Mouse (Mus musculus): ENCODE measurements around the gene Tmppe. TPM values are rescaled to one million over a fixed set of nuclear protein-coding genes. Genes with fewer than 3 reads are reported as not detected.

Tmppe gene
- polyA plus RNA-seq, 1 experiment from 2014 or later = 9.7 TPM

GRCm38 (mm10) chr9:114401685-114402080 lies 778 bp downstream of the Tmppe start:
- peaks cover 24% of the 10 kb centered on the region for H3K36me3 ChIP-seq
- 0 out of 2 replicates have a peak, but pooled peaks have one; percentile 7 for ATAC-seq
- no peaks in the 10 kb centered on the region for H3K27me3 ChIP-seq
- H3K9me3 ChIP-seq = no peaks in the 10 kb centered on the region; the same call in 1 of the 2 replicates
- peaks cover 14% of the 10 kb centered on the region for H3K4me1 ChIP-seq (replicated peaks)
- H3K27ac ChIP-seq = peak overlapping the region; percentile 85
- peak overlapping the region; percentile 85 for H3K4me3 ChIP-seq (replicated peaks)
- H3K4me2 ChIP-seq (replicated peaks) = peak overlapping the region; percentile 82
- peak overlapping the region; percentile 88 for H3K9ac ChIP-seq (replicated peaks)
- 4% methylated on average over 16 of the region's 16 CpGs for WGBS

GRCm38 (mm10) chr9:114407676-114408075 lies 6.8 kb downstream of the Tmppe start:
- H3K9me3 ChIP-seq = no peaks in the 10 kb centered on the region; the same call in 1 of the 2 replicates
- H3K27ac ChIP-seq = no peak overlapping the region
- no peak overlapping the region for H3K4me3 ChIP-seq (replicated peaks)
- H3K4me2 ChIP-seq (replicated peaks) = no peak overlapping the region
- WGBS = 90% methylated on average over 2 of the region's 2 CpGs
- H3K4me1 ChIP-seq (replicated peaks) = no peaks in the 10 kb centered on the region
- ATAC-seq = no peak
- H3K36me3 ChIP-seq = peaks cover 61% of the 10 kb centered on the region
- H3K9ac ChIP-seq (replicated peaks) = no peak overlapping the region
- H3K27me3 ChIP-seq = no peaks in the 10 kb centered on the region

GRCm38 (mm10) chr9:114410313-114410862 lies 9.5 kb downstream of the Tmppe start:
- no peak overlapping the region for H3K27ac ChIP-seq
- no peaks in the 10 kb centered on the region for H3K4me1 ChIP-seq (replicated peaks)
- no peaks in the 10 kb centered on the region for H3K27me3 ChIP-seq
- no peak for ATAC-seq
- no peak overlapping the region for H3K4me3 ChIP-seq (replicated peaks)
- H3K36me3 ChIP-seq = peaks cover 49% of the 10 kb centered on the region
- no peaks in the 10 kb centered on the region; the same call in 1 of the 2 replicates for H3K9me3 ChIP-seq
- H3K4me2 ChIP-seq (replicated peaks) = no peak overlapping the region
- WGBS = 98% methylated on average over 11 of the region's 11 CpGs
- H3K9ac ChIP-seq (replicated peaks) = no peak overlapping the region

GRCm38 (mm10) chr9:114411295-114411694 lies 10.4 kb downstream of the Tmppe start:
- no peaks in the 10 kb centered on the region for H3K9me3 ChIP-seq
- no peak for ATAC-seq
- 84% methylated on average over 5 of the region's 5 CpGs for WGBS
- no peak overlapping the region for H3K4me2 ChIP-seq (replicated peaks)
- H3K36me3 ChIP-seq = peaks cover 40% of the 10 kb centered on the region
- H3K27ac ChIP-seq = no peak overlapping the region
- H3K9ac ChIP-seq (replicated peaks) = no peak overlapping the region
- no peaks in the 10 kb centered on the region for H3K27me3 ChIP-seq
- no peak overlapping the region for H3K4me3 ChIP-seq (replicated peaks)
- H3K4me1 ChIP-seq (replicated peaks) = no peaks in the 10 kb centered on the region

GRCm38 (mm10) chr9:114412406-114412805 lies 11.5 kb downstream of the Tmppe start:
- WGBS = 91% methylated on average over 9 of the region's 9 CpGs
- Histone ChIP-seq H3K9me3 (no peaks in the 10 kb centered on the region), H3K4me3 (replicated peaks) (no peak overlapping the region), H3K36me3 (peaks cover 35% of the 10 kb centered on the region), H3K4me2 (replicated peaks) (no peak overlapping the region), H3K4me1 (replicated peaks) (no peaks in the 10 kb centered on the region), H3K9ac (replicated peaks) (no peak overlapping the region), H3K27me3 (no peaks in the 10 kb centered on the region), H3K27ac (no peak overlapping the region)
- ATAC-seq = no peak

GRCm38 (mm10) chr9:114413866-114414265 lies 13.0 kb downstream of the Tmppe start:
- no peak overlapping the region for H3K27ac ChIP-seq
- no peak overlapping the region for H3K4me2 ChIP-seq (replicated peaks)
- H3K4me1 ChIP-seq (replicated peaks) = no peaks in the 10 kb centered on the region
- H3K4me3 ChIP-seq (replicated peaks) = no peak overlapping the region
- H3K36me3 ChIP-seq = peaks cover 23% of the 10 kb centered on the region
- no peak overlapping the region for H3K9ac ChIP-seq (replicated peaks)
- ATAC-seq = no peak
- H3K9me3 ChIP-seq = no peaks in the 10 kb centered on the region
- H3K27me3 ChIP-seq = no peaks in the 10 kb centered on the region
- WGBS = 90% methylated on average over 12 of the region's 12 CpGs

DNA sequence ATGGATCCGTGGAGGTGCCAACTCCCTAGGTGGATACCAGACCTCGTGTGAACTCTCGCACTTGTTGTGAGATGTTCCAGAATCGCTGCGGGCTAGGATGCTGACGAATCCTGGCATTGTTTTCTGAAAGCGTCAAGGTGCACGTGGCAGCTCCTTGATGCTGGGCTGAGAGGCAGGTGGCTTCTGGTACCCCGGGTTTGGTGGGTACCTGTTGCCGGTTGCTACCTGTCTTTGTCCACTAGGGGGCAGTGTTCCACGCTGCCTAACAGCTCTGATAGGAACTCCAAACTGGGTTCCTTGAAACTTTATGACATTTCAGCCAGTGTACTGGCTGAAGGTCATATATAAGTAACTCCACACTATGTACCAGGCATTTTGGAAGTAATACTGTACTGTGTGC lies 14.8 kb downstream of the Tmppe start:
- 23% methylated on average over 11 of the region's 11 CpGs for WGBS
- no peaks in the 10 kb centered on the region for H3K9me3 ChIP-seq
- H3K4me1 ChIP-seq (replicated peaks) = no peaks in the 10 kb centered on the region
- no peaks in the 10 kb centered on the region for H3K27me3 ChIP-seq
- 0 out of 2 replicates have a peak, but pooled peaks cover 9% of the 10 kb centered on the region for H3K36me3 ChIP-seq
- H3K27ac ChIP-seq = no peak overlapping the region
- ATAC-seq = 0 out of 2 replicates have a peak, but pooled peaks have one; percentile 40
- no peak overlapping the region for H3K9ac ChIP-seq (replicated peaks)
- no peak overlapping the region for H3K4me2 ChIP-seq (replicated peaks)
- no peak overlapping the region for H3K4me3 ChIP-seq (replicated peaks)

DNA sequence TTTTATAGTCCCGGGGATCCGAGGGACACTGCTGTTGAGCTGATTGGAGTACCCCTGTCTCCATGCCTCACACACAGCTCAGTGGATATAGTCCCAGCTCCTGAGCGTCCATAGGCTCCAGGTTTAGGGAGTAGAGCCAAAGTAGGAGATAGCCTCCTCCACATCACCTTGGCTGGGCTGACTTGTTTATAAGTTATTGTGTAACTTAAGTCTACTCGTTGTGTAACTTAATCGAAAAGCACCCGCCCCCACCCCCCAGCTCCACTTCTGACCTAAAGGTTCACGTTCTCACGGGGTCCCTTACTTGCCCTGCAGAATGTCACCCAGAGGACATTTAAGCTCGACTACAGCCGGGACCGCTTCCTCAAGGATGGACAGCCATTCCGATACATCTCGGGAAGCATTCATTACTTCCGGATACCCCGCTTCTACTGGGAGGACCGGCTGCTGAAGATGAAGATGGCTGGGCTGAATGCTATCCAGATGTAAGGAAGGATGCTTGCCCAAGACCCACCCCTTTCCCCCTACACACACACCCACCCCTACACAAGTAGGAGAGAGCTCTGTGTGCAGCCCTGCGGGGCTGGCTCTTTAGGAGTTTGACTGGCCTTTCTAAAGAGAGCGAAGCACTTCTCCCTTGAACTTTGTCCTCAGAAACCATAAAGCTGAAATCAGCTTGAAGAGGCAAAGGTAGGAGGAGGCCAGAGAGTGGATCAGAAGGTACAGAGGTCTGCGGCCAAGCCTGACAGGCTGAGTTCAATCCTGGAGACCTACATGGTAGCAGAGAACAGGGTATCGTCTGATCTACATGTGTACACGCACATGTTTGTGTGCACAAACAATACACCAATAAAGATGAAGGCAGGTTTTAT lies 16.0 kb downstream of the Tmppe start:
- H3K36me3 ChIP-seq = 0 out of 2 replicates have a peak, but pooled peaks cover 7% of the 10 kb centered on the region
- WGBS = 93% methylated on average over 21 of the region's 21 CpGs
- no peak overlapping the region for H3K4me3 ChIP-seq (replicated peaks)
- no peak for ATAC-seq
- H3K9me3 ChIP-seq = no peaks in the 10 kb centered on the region
- no peak overlapping the region for H3K4me2 ChIP-seq (replicated peaks)
- no peak overlapping the region for H3K27ac ChIP-seq
- H3K27me3 ChIP-seq = no peaks in the 10 kb centered on the region
- H3K4me1 ChIP-seq (replicated peaks) = no peaks in the 10 kb centered on the region
- H3K9ac ChIP-seq (replicated peaks) = no peak overlapping the region

DNA sequence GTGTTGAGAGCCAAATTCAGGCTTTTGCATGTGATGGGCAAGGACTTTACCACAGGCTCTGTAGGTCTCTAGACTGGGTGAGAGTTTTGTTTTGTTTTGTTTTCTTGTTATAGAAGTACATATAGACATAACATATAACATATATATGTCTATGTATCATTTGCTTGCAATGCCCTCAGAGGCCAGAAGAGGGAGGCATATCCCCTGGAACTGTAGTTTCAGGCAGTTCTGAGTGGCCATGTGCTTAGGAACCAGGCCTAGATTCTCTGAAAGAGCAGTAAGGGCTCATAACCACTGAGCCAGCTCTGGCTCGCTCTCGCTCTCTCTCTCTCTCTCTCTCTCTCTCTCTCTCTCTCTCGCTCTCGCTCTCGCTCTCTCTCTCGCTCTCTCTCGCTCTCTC lies 17.3 kb downstream of the Tmppe start:
- Histone ChIP-seq H3K36me3 (0 out of 2 replicates have a peak, but pooled peaks cover 3% of the 10 kb centered on the region), H3K4me2 (replicated peaks) (no peak overlapping the region), H3K27ac (no peak overlapping the region), H3K9me3 (no peaks in the 10 kb centered on the region), H3K4me3 (replicated peaks) (no peak overlapping the region), H3K4me1 (replicated peaks) (no peaks in the 10 kb centered on the region), H3K27me3 (no peaks in the 10 kb centered on the region), H3K9ac (replicated peaks) (no peak overlapping the region)
- 63% methylated on average over 7 of the region's 7 CpGs for WGBS
- ATAC-seq = no peak

GRCm38 (mm10) chr9:114420443-114420842 lies 19.5 kb downstream of the Tmppe start:
- 75% methylated on average over 8 of the region's 8 CpGs for WGBS
- no peak overlapping the region for H3K4me2 ChIP-seq (replicated peaks)
- H3K9me3 ChIP-seq = 0 out of 2 replicates have a peak, but pooled peaks cover 4% of the 10 kb centered on the region
- no peak overlapping the region for H3K4me3 ChIP-seq (replicated peaks)
- H3K4me1 ChIP-seq (replicated peaks) = no peaks in the 10 kb centered on the region
- no peak for ATAC-seq
- H3K27me3 ChIP-seq = no peaks in the 10 kb centered on the region
- no peak overlapping the region for H3K9ac ChIP-seq (replicated peaks)
- no peak overlapping the region for H3K27ac ChIP-seq
- H3K36me3 ChIP-seq = peaks cover 7% of the 10 kb centered on the region

DNA sequence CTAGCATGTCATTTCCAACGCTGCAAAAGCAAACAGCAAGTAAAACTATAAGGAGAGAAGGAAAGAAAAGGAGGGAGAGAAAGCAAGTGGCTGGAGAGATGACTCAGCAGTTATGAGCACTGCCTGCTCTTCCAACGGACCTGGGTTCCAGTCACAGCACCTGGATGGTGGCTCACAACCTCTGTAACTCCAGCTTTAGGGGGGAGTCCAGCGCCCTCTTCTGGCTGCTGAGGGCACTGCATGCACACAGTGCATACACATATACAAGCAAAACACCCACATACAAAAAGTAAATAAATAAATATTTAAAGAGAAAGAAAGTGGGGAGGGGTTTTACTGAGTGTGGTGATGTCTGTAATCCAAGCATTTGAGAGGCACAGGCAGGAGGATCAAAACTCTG lies 20.1 kb downstream of the Tmppe start:
- peaks cover 13% of the 10 kb centered on the region for H3K36me3 ChIP-seq
- H3K4me2 ChIP-seq (replicated peaks) = no peak overlapping the region
- no peak for ATAC-seq
- H3K9ac ChIP-seq (replicated peaks) = no peak overlapping the region
- no peak overlapping the region for H3K27ac ChIP-seq
- H3K9me3 ChIP-seq = 0 out of 2 replicates have a peak, but pooled peaks cover 6% of the 10 kb centered on the region
- H3K27me3 ChIP-seq = no peaks in the 10 kb centered on the region
- WGBS = 69% methylated on average over 3 of the region's 3 CpGs
- H3K4me3 ChIP-seq (replicated peaks) = no peak overlapping the region
- no peaks in the 10 kb centered on the region for H3K4me1 ChIP-seq (replicated peaks)

DNA sequence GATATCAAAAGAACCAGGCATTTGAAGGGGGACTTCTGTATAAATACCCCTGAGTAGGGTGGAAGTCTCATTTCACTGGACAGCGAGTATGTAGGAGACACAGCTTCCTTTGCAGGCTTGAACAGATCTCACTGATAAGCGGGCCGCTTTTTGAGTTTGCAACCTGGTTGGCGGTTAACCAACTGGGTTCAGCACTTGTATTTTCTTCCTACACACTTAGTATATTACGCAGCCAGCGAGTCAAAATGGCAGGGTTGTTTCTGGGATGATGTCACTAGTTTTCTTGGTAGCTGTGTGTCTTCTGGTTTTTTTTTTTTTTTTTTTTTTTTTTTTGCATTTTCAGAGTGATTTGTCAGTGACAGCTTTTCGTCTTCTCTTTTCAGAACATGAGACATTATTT lies 20.9 kb downstream of the Tmppe start:
- Histone ChIP-seq H3K27me3 (no peaks in the 10 kb centered on the region), H3K4me2 (replicated peaks) (no peak overlapping the region), H3K4me3 (replicated peaks) (no peak overlapping the region), H3K9ac (replicated peaks) (no peak overlapping the region), H3K36me3 (peaks cover 14% of the 10 kb centered on the region), H3K4me1 (replicated peaks) (no peaks in the 10 kb centered on the region), H3K27ac (no peak overlapping the region), H3K9me3 (0 out of 2 replicates have a peak, but pooled peaks cover 6% of the 10 kb centered on the region)
- ATAC-seq = no peak
- 94% methylated on average over 7 of the region's 7 CpGs for WGBS

Data from midbrain, embryonic 13.5 days (tissue).